Mouse (Mus musculus) kidney, adult 11 months (tissue): ENCODE measurements around the gene Grin3b.

Experiments
- DNase-seq: peaks from one replicate; pipeline ENCODE4 v3.0.0; 2022

Gene Grin3b

GRCm38 (mm10) chr10:80019471-80020131 is 49.1 kb downstream of the Grin3b start:
- DNase-seq = no peak

- no peak for DNase-seq
These were observed 49.7 kb downstream of the Grin3b start for GRCm38 (mm10) chr10:80020191-80020590.

- DNase-seq = no peak
These were observed 50.2 kb downstream of the Grin3b start for GRCm38 (mm10) chr10:80020603-80021319.

- DNase-seq = no peak
These were observed 50.8 kb downstream of the Grin3b start for GRCm38 (mm10) chr10:80021320-80021641.

- DNase-seq = no peak
These were observed 51.6 kb downstream of the Grin3b start for GRCm38 (mm10) chr10:80022164-80022563.

GRCm38 (mm10) chr10:80022806-80023205 is 52.3 kb downstream of the Grin3b start:
- no peak for DNase-seq

GRCm38 (mm10) chr10:80023758-80024157 is 53.2 kb downstream of the Grin3b start:
- DNase-seq = no peak

- DNase-seq = no peak
These were observed 53.9 kb downstream of the Grin3b start for GRCm38 (mm10) chr10:80024229-80025043.

- no peak for DNase-seq
These were observed 54.5 kb downstream of the Grin3b start for GRCm38 (mm10) chr10:80025044-80025347.

- DNase-seq = no peak
These were observed 54.9 kb downstream of the Grin3b start for GRCm38 (mm10) chr10:80025463-80025862.

- no peak for DNase-seq
These were observed 55.4 kb downstream of the Grin3b start for GRCm38 (mm10) chr10:80025889-80026288.
